Mouse (Mus musculus): ENCODE measurements around the gene Zbtb16. TPM values are rescaled to one million over a fixed set of nuclear protein-coding genes. Genes with fewer than 3 reads are reported as not detected.

Zbtb16 gene
- total and polyA plus RNA-seq, 3 experiments = 10.6 to 45.5 (median 20.0) TPM

- Histone ChIP-seq H3K36me3 (replicated peaks) (peaks cover 44% of the 10 kb centered on the region), H3K27me3 (ENCODE audit: insufficient read depth, low read length) (no peaks in the 10 kb centered on the region), H3K4me1 (ENCODE audit: insufficient read depth, low read depth, low read length) (peaks cover 83% of the 10 kb centered on the region), H3K4me3 (ENCODE audit: low read depth, low read length) (no peak overlapping the region; the same call in 1 of the 2 replicates), H3K9me3 (replicated peaks) (no peaks in the 10 kb centered on the region)
- no peak for ATAC-seq (ENCODE audit: extremely low read depth, insufficient number of reproducible peaks, low FRiP score, poor library complexity, severe bottlenecking)
- TF ChIP-seq GATA1 (IDR thresholded peaks at IDR 0.05; ENCODE audit: borderline replicate concordance, low read length) (no peak), CTCF (IDR thresholded peaks at IDR 0.05; ENCODE audit: low read depth, low read length) (no peak), TAL1 (conservative IDR thresholded peaks at IDR 0.05; ENCODE audit: low read depth, low read length) (no peak), GATA2 (IDR thresholded peaks at IDR 0.05; ENCODE audit: borderline replicate concordance, low read depth, low read length) (no peak), POLR2AphosphoS5 (IDR thresholded peaks at IDR 0.05; ENCODE audit: insufficient replicate concordance, low read depth, low read length) (no peak)
- no peak for DNase-seq (ENCODE audit: low spot score)
Observed at GRCm38 (mm10) chr9:48801322-48801721, 34.7 kb downstream of the Zbtb16 start.

GRCm38 (mm10) chr9:48800627-48801026, 35.4 kb downstream of the Zbtb16 start:
- TF ChIP-seq TAL1 (conservative IDR thresholded peaks at IDR 0.05; ENCODE audit: low read depth, low read length) (peak; percentile 42), POLR2AphosphoS5 (IDR thresholded peaks at IDR 0.05; ENCODE audit: insufficient replicate concordance, low read depth, low read length) (no peak)
- Histone ChIP-seq H3K36me3 (replicated peaks) (peaks cover 41% of the 10 kb centered on the region), H3K4me1 (ENCODE audit: insufficient read depth, low read depth, low read length) (peaks cover 83% of the 10 kb centered on the region), H3K9me3 (replicated peaks) (no peaks in the 10 kb centered on the region), H3K4me3 (ENCODE audit: low read depth, low read length) (no peak overlapping the region; the same call in 1 of the 2 replicates), H3K27me3 (ENCODE audit: insufficient read depth, low read length) (no peaks in the 10 kb centered on the region)
- ATAC-seq (ENCODE audit: extremely low read depth, insufficient number of reproducible peaks, low FRiP score, poor library complexity, severe bottlenecking) = 0 out of 2 replicates have a peak, but pooled peaks have one; percentile 36
- peak; percentile 42 for DNase-seq (ENCODE audit: low spot score)

GRCm38 (mm10) chr9:48798044-48798443, 38.0 kb downstream of the Zbtb16 start:
- Histone ChIP-seq H3K27me3 (ENCODE audit: insufficient read depth, low read length) (no peaks in the 10 kb centered on the region), H3K36me3 (replicated peaks) (peaks cover 30% of the 10 kb centered on the region), H3K4me1 (ENCODE audit: insufficient read depth, low read depth, low read length) (peaks cover 86% of the 10 kb centered on the region), H3K4me3 (ENCODE audit: low read depth, low read length) (no peak overlapping the region), H3K9me3 (replicated peaks) (no peaks in the 10 kb centered on the region)
- TF ChIP-seq GATA1 (IDR thresholded peaks at IDR 0.05; ENCODE audit: borderline replicate concordance, low read length) (no peak), GATA2 (IDR thresholded peaks at IDR 0.05; ENCODE audit: borderline replicate concordance, low read depth, low read length) (no peak), POLR2AphosphoS5 (IDR thresholded peaks at IDR 0.05; ENCODE audit: insufficient replicate concordance, low read depth, low read length) (no peak), TAL1 (conservative IDR thresholded peaks at IDR 0.05; ENCODE audit: low read depth, low read length) (no peak), CTCF (IDR thresholded peaks at IDR 0.05; ENCODE audit: low read depth, low read length) (no peak)
- ATAC-seq (ENCODE audit: extremely low read depth, insufficient number of reproducible peaks, low FRiP score, poor library complexity, severe bottlenecking) = no peak
- no peak for DNase-seq (ENCODE audit: low spot score)

- Histone ChIP-seq H3K36me3 (replicated peaks) (peaks cover 43% of the 10 kb centered on the region), H3K27me3 (ENCODE audit: insufficient read depth, low read length) (no peaks in the 10 kb centered on the region), H3K4me1 (ENCODE audit: insufficient read depth, low read depth, low read length) (peaks cover 93% of the 10 kb centered on the region), H3K9me3 (replicated peaks) (no peaks in the 10 kb centered on the region), H3K4me3 (ENCODE audit: low read depth, low read length) (no peak overlapping the region; the same call in 1 of the 2 replicates)
- TF ChIP-seq GATA1 (IDR thresholded peaks at IDR 0.05; ENCODE audit: borderline replicate concordance, low read length) (no peak), GATA2 (IDR thresholded peaks at IDR 0.05; ENCODE audit: borderline replicate concordance, low read depth, low read length) (no peak), TAL1 (conservative IDR thresholded peaks at IDR 0.05; ENCODE audit: low read depth, low read length) (no peak), CTCF (IDR thresholded peaks at IDR 0.05; ENCODE audit: low read depth, low read length) (no peak), POLR2AphosphoS5 (IDR thresholded peaks at IDR 0.05; ENCODE audit: insufficient replicate concordance, low read depth, low read length) (no peak)
- DNase-seq (ENCODE audit: low spot score) = peak; percentile 44
- ATAC-seq (ENCODE audit: extremely low read depth, insufficient number of reproducible peaks, low FRiP score, poor library complexity, severe bottlenecking) = no peak
Observed at GRCm38 (mm10) chr9:48796267-48796822, 39.7 kb downstream of the Zbtb16 start.

GRCm38 (mm10) chr9:48795740-48796139, 40.3 kb downstream of the Zbtb16 start:
- ATAC-seq (ENCODE audit: extremely low read depth, insufficient number of reproducible peaks, low FRiP score, poor library complexity, severe bottlenecking) = no peak

GRCm38 (mm10) chr9:48795095-48795494, 40.9 kb downstream of the Zbtb16 start:
- DNase-seq (ENCODE audit: low spot score) (peak; percentile 65), ATAC-seq (ENCODE audit: extremely low read depth, insufficient number of reproducible peaks, low FRiP score, poor library complexity, severe bottlenecking) (peak; percentile 84)
- Histone ChIP-seq H3K36me3 (replicated peaks) (peaks cover 52% of the 10 kb centered on the region), H3K27me3 (ENCODE audit: insufficient read depth, low read length) (no peaks in the 10 kb centered on the region), H3K4me1 (ENCODE audit: insufficient read depth, low read depth, low read length) (peaks cover 92% of the 10 kb centered on the region), H3K9me3 (replicated peaks) (no peaks in the 10 kb centered on the region), H3K4me3 (ENCODE audit: low read depth, low read length) (peak overlapping the region; percentile 16; the same call in 1 of the 2 replicates)
- TF ChIP-seq TAL1 (conservative IDR thresholded peaks at IDR 0.05; ENCODE audit: low read depth, low read length) = peak; percentile 50; the same call in 1 of the 2 replicates
- peak; percentile 87; the same call in 1 of the 2 replicates for TF ChIP-seq GATA2 (IDR thresholded peaks at IDR 0.05; ENCODE audit: borderline replicate concordance, low read depth, low read length)
- no peak for TF ChIP-seq POLR2AphosphoS5 (IDR thresholded peaks at IDR 0.05; ENCODE audit: insufficient replicate concordance, low read depth, low read length)
- TF ChIP-seq GATA1 (IDR thresholded peaks at IDR 0.05; ENCODE audit: borderline replicate concordance, low read length) = no peak

More at GRCm38 (mm10) chr9:48795740-48796139, 40.3 kb downstream of the Zbtb16 start:
- peaks cover 93% of the 10 kb centered on the region for H3K4me1 ChIP-seq (ENCODE audit: insufficient read depth, low read depth, low read length)
- peaks cover 46% of the 10 kb centered on the region for H3K36me3 ChIP-seq (replicated peaks)
- DNase-seq (ENCODE audit: low spot score) = no peak
- H3K4me3 ChIP-seq (ENCODE audit: low read depth, low read length) = peak overlapping the region; percentile 65; the same call in 1 of the 2 replicates
- no peaks in the 10 kb centered on the region for H3K27me3 ChIP-seq (ENCODE audit: insufficient read depth, low read length)
- no peak for TF ChIP-seq GATA1 (IDR thresholded peaks at IDR 0.05; ENCODE audit: borderline replicate concordance, low read length)
- TF ChIP-seq TAL1 (conservative IDR thresholded peaks at IDR 0.05; ENCODE audit: low read depth, low read length) = no peak
- H3K9me3 ChIP-seq (replicated peaks) = no peaks in the 10 kb centered on the region
